Mouse (Mus musculus): ENCODE data around the gene Ilf3.

- TF ChIP-seq CTCF (conservative IDR thresholded peaks at IDR 0.05; ENCODE audit: low read length) = no peak
- no peak for TF ChIP-seq NANOG (IDR thresholded peaks at IDR 0.05; ENCODE audit: borderline replicate concordance, low read length)
- TF ChIP-seq POU5F1 (IDR thresholded peaks at IDR 0.05; ENCODE audit: borderline replicate concordance, low read length) = no peak
These were observed 38.6 kb upstream of the Ilf3 start for GRCm38 (mm10) chr9:21329041-21329440.
